Mouse (Mus musculus) C2C12 (cell line): ENCODE results near the gene Ptpn13. TPM values are rescaled to one million over a fixed set of nuclear protein-coding genes. Genes with fewer than 3 reads are reported as not detected.

Experiments
- H3K27me3 ChIP-seq: one replicate; pipeline ENCODE4 v1.6.1; 2011; ENCODE audit not compliant: control insufficient read depth, insufficient read depth, insufficient read length
- H3K36me3 ChIP-seq: one replicate; pipeline ENCODE4 v1.6.1; 2011; ENCODE audit not compliant: control insufficient read depth, insufficient read depth
- H3K4me3 ChIP-seq: one replicate; pipeline ENCODE4 v1.5.1; 2011; ENCODE audit warnings: mild to moderate bottlenecking, control low read depth; ENCODE audit not compliant: poor library complexity, insufficient read depth, severe bottlenecking
- H3K79me2 ChIP-seq: one replicate; pipeline ENCODE4 v1.6.1; 2011; ENCODE audit not compliant: control insufficient read depth, insufficient read depth
- H3K79me3 ChIP-seq: one replicate; pipeline ENCODE4 v1.6.1; 2011; ENCODE audit warnings: low read depth, control low read depth
- H3ac ChIP-seq: one replicate; pipeline ENCODE3; 2011; ENCODE audit warnings: low read depth; ENCODE audit not compliant: control insufficient read depth, insufficient read length
- CEBPB ChIP-seq: IDR thresholded peaks from one replicate; pipeline ENCODE4 v1.6.1; 2011; ENCODE audit warnings: low read depth, mild to moderate bottlenecking, control low read depth, moderate library complexity
- CTCF ChIP-seq: IDR thresholded peaks from one replicate; pipeline ENCODE4 v1.5.1; 2011; ENCODE audit not compliant: control insufficient read depth, insufficient read depth, insufficient read length
- FOSL1 ChIP-seq: IDR thresholded peaks from one replicate; pipeline ENCODE4 v1.8.0; 2011; ENCODE audit warnings: mild to moderate bottlenecking, low read length; ENCODE audit not compliant: poor library complexity, insufficient read depth, severe bottlenecking
- MAX ChIP-seq: IDR thresholded peaks from one replicate; pipeline ENCODE4 v1.6.1; 2011; ENCODE audit warnings: mild to moderate bottlenecking, control low read depth
- MYOD1 ChIP-seq: IDR thresholded peaks from one replicate; pipeline ENCODE4 v1.6.1; 2011; ENCODE audit warnings: low read depth; ENCODE audit not compliant: control insufficient read depth, insufficient read length
- MYOG ChIP-seq: IDR thresholded peaks from one replicate; pipeline ENCODE4 v1.6.1; 2011; ENCODE audit not compliant: control insufficient read depth, insufficient read length; ENCODE audit errors: extremely low read depth
- USF1 ChIP-seq: IDR thresholded peaks from one replicate; pipeline ENCODE4 v1.6.1; 2011; ENCODE audit warnings: low read depth, mild to moderate bottlenecking, control low read depth, moderate library complexity
- polyA plus RNA-seq: library from polyadenylated mRNA; unstranded; fragments of >200 nt; fragmentation: generic; extraction: Trizol; gene quantifications from one replicate; pipeline ENCODE4 v1.2.1, GENCODE M21; 2012; ENCODE audit warnings: missing spikeins

Ptpn13 gene
- polyA plus RNA-seq, 1 experiment: 1.8 TPM

GRCm38 (mm10) chr5:103464771-103465170, 39.8 kb downstream of the Ptpn13 start:
- no peak for TF ChIP-seq MYOD1
- no peak for TF ChIP-seq MYOG
- no peak for TF ChIP-seq MAX
- TF ChIP-seq FOSL1: no peak
- TF ChIP-seq CEBPB: no peak
- no peak for TF ChIP-seq USF1
- TF ChIP-seq CTCF: no peak
- Histone ChIP-seq H3K79me2 (no peaks in the 10 kb centered on the region), H3ac (no peak overlapping the region), H3K27me3 (no peaks in the 10 kb centered on the region), H3K79me3 (no peaks in the 10 kb centered on the region), H3K36me3 (no peaks in the 10 kb centered on the region), H3K4me3 (no peak overlapping the region)

- H3K79me2 ChIP-seq: no peaks in the 10 kb centered on the region
- H3K4me3 ChIP-seq: no peak overlapping the region
- H3ac ChIP-seq: no peak overlapping the region
- no peaks in the 10 kb centered on the region for H3K36me3 ChIP-seq
- TF ChIP-seq CTCF (no peak), MAX (no peak), MYOD1 (no peak), FOSL1 (no peak)
- H3K79me3 ChIP-seq: no peaks in the 10 kb centered on the region
- H3K27me3 ChIP-seq: no peaks in the 10 kb centered on the region
Measured at GRCm38 (mm10) chr5:103472670-103473069, 47.7 kb downstream of the Ptpn13 start.

GRCm38 (mm10) chr5:103473467-103474096, 48.6 kb downstream of the Ptpn13 start:
- H3K27me3 ChIP-seq: no peaks in the 10 kb centered on the region
- H3ac ChIP-seq: no peak overlapping the region
- H3K36me3 ChIP-seq: no peaks in the 10 kb centered on the region
- H3K4me3 ChIP-seq: no peak overlapping the region
- TF ChIP-seq CEBPB: no peak
- TF ChIP-seq USF1: no peak
- TF ChIP-seq MAX: no peak
- no peak for TF ChIP-seq MYOD1
- no peak for TF ChIP-seq FOSL1
- no peak for TF ChIP-seq CTCF
- TF ChIP-seq MYOG: no peak
- H3K79me3 ChIP-seq: no peaks in the 10 kb centered on the region
- H3K79me2 ChIP-seq: no peaks in the 10 kb centered on the region

GRCm38 (mm10) chr5:103474259-103474658, 49.3 kb downstream of the Ptpn13 start:
- H3K4me3 ChIP-seq: no peak overlapping the region
- H3K27me3 ChIP-seq: no peaks in the 10 kb centered on the region
- no peak overlapping the region for H3ac ChIP-seq
- no peaks in the 10 kb centered on the region for H3K36me3 ChIP-seq
- H3K79me2 ChIP-seq: no peaks in the 10 kb centered on the region
- TF ChIP-seq FOSL1 (no peak), CTCF (no peak), MYOG (no peak), USF1 (no peak), CEBPB (no peak), MAX (no peak), MYOD1 (no peak)
- H3K79me3 ChIP-seq: no peaks in the 10 kb centered on the region

- no peaks in the 10 kb centered on the region for H3K36me3 ChIP-seq
- no peaks in the 10 kb centered on the region for H3K79me2 ChIP-seq
- TF ChIP-seq CTCF (no peak), CEBPB (no peak), MAX (no peak), MYOG (no peak), FOSL1 (no peak), MYOD1 (no peak), USF1 (no peak)
- H3K79me3 ChIP-seq: no peaks in the 10 kb centered on the region
- no peaks in the 10 kb centered on the region for H3K27me3 ChIP-seq
- H3K4me3 ChIP-seq: no peak overlapping the region
- no peak overlapping the region for H3ac ChIP-seq
Measured at GRCm38 (mm10) chr5:103475503-103475902, 50.5 kb downstream of the Ptpn13 start.

- H3K27me3 ChIP-seq: no peaks in the 10 kb centered on the region
- H3K79me2 ChIP-seq: no peaks in the 10 kb centered on the region
- no peak for TF ChIP-seq USF1
- no peak for TF ChIP-seq CTCF
- no peak for TF ChIP-seq MAX
- TF ChIP-seq FOSL1: no peak
- no peak for TF ChIP-seq MYOD1
- TF ChIP-seq MYOG: no peak
- H3K36me3 ChIP-seq: no peaks in the 10 kb centered on the region
- H3K4me3 ChIP-seq: no peak overlapping the region
- no peaks in the 10 kb centered on the region for H3K79me3 ChIP-seq
- H3ac ChIP-seq: no peak overlapping the region
Measured at GRCm38 (mm10) chr5:103479503-103479902, 54.5 kb downstream of the Ptpn13 start.
